Mouse (Mus musculus): ENCODE results near the gene Acadsb. TPM values are rescaled to one million over a fixed set of nuclear protein-coding genes. Genes with fewer than 3 reads are reported as not detected.
"Not testable (repeated sequence)": the region's sequence is repeated elsewhere in the genome, so short reads cannot be mapped to it uniquely, and the experiment has no call there.

The Acadsb gene
- 10 to 100 TPM; 68.8 to 71.2 TPM for total RNA-seq (2021)
- long read RNA-seq, full-length matches to known transcripts = 13 of 21 reads
- long read RNA-seq, partial matches to known transcripts = 2 of 21 reads
- long read RNA-seq, other reads (novel, unspliced or antisense) = 6 of 21 reads

- DNase-seq (ENCODE audit: low spot score in 2 of 2) = peak; percentile 98 to 99
Observed at GRCm38 (mm10) chr7:131410416-131411058, at the start of gene Acadsb, which contains the start of gene Ikzf5. Gene Acadsb (plus strand): TSS chr7:131410601. Gene Ikzf5 (minus strand): TSS chr7:131410521.

GRCm38 (mm10) chr7:131362269-131362614, 48.2 kb upstream of the Acadsb start:
- no peak for DNase-seq (ENCODE audit: low spot score in 2 of 2)

DNA sequence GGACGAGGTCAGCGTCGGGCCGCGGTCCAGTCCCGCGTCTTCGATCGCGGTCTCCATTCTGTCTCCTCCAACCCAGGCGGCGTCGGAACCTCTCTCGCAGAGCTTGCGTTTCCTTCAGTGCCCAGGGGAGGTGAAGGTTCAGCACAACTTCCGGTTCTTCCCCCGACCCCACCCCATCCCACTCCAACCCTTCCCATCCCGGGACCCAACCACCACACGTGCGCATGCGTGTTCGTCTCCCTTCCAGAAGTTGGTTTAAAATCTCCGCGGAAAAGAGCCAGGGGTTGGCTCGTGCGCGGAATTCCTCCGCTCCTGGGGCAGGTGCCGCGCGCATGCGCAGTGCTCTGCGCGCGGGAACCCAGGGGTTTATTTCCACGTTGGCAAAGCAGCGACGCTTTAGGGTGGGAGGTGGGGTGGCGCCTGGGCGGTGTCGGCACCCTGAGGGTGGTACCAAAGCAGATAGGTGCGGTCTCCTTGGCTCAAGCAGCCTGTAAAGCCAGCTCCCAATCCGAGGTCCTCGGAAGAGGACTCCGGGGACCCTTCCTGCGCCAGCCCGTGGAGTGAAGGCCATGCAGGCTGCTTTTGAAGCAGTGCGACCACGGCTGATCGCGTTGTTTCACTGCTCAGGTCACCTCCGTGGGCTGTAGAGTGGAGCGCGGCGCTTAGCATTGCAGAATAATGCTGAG, 47.6 kb upstream of the Acadsb start, which contains the start of gene 2310057M21Rik:
Gene 2310057M21Rik, minus strand, starts transcription at position 145 of the 686 bp plus-strand sequence.
- DNase-seq (ENCODE audit: low spot score in 2 of 2) = peak; percentile 91 to 94

GRCm38 (mm10) chr7:131364131-131364530, 46.3 kb upstream of the Acadsb start:
- DNase-seq (ENCODE audit: low spot score in 2 of 2) = no peak

DNA sequence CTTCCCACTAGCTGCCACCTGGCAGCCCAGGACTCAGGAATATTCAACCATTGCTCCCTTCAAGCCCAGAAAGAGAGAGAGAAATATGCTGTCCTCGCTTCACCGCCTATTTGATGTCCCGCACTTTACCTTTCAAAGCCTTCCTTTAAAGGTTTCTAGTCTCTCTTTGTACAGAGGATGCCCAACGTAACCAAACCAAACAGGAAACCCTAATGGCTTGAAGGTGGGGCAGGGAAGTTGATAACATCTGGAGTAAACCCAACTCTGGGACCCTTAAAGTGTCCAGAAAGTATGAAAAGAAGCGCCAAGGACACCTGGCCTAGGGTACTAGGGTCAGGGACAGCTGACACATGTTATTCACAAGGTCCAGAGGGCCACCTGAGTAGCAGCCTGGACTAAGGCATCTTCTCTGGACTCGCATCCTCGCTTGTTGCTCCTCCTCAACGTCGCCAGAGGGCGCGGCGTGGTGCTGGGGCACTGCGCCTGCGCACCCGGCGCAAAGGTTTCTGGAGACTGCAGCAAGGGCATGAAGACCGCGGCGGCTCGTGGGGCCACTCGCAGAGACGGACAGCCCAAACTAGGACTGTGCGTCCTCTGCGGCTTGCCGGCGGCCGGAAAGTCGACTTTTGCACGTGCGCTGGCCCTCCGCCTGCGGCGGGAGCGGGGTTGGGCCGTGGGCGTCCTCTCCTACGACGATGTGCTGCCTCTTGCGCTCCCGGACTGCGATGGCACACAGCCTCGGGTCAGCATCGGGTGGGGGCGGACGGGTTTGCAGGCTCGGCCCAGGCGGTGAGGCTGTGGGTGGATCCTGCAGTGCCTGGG, 39.5 kb upstream of the Acadsb start, which contains the start of gene Pstk:
Gene Pstk, plus strand, starts transcription at position 494 of the 822 bp plus-strand sequence.
- DNase-seq (ENCODE audit: low spot score in 2 of 2) = peak; percentile 85 to 91

DNA sequence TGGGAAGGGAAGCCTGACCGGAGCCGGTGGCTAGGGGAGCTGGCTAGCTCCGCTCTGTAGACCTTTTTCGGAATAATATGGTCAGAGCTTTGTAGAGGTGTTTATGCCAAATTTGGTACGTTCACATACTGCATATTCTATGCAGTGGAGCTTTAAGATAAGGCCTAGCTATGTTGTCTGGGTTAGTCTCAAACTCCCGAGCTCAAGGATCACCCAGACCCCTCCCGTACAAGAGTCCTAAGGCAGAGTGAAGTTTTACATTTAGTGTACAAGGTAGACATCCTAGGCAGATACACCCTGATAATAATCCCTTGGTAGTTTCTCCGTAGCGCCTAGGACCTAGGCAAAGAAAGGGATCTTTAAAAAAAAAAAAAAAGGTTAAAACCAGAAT, 38.9 kb upstream of the Acadsb start:
- no peak for DNase-seq (ENCODE audit: low spot score in 2 of 2)

DNA sequence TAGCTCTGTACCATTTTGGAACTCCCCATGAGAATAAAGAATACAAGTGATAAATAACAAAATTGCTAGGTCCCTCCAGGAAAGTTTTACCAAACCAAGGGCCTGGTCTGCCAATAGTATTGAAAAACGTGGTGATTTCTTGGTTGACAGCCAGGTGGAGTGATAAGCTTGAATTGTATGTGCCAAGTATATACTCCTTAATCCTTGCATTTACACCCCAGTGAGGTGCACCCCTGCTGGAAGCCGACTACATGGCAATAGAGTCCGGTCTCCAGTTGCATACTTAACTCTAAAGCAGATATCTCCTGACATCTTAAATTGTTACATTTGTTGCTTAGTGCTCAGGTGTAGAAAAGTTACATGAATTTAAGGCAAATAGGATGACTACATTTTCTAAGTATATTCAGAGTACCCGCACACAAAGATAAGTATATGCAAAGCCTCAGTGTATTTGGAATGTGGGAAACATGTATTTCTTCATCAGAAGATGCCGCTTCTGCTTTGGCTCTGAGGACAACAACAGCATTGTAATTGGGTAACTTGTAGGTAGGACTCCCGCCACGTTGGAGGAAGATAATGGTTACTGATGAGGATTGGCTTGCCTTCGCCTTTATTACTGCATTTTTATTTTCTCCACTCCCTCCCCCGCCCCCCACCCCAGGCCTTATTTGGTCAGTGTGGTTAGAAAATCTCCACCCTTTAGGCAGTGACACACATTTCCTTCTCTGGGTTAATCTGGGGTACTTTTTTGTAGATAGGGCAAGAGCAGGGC, 38.3 kb upstream of the Acadsb start:
- DNase-seq (ENCODE audit: low spot score in 2 of 2) = no peak

- DNase-seq (ENCODE audit: low spot score in 2 of 2) = not testable (repeated sequence)
Observed at GRCm38 (mm10) chr7:131391761-131392160, 18.6 kb upstream of the Acadsb start.

GRCm38 (mm10) chr7:131409321-131409987, 947 bp upstream of the Acadsb start:
- no peak for DNase-seq (ENCODE audit: low spot score in 2 of 2)

DNA sequence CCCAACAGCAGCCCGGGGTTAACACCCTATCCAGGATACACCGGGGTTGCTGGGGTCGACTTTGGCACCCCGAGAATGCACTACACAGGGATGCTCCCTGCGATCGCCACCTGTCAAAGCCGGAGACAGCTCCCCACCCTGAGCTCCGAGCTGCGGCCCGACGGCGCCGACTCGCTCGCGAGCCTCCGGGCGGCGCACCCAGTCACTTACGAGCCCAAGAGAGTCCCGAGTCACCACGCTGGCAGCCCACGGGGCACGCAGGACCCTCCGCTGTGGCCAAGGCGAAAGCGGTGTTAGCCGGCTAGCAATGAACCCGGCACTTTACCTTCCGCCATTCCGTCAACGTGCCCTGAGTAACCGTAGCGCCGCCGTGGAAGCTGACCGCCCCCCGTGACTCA, 414 bp upstream of the Acadsb start:
- no peak for DNase-seq (ENCODE audit: low spot score in 2 of 2)

- DNase-seq (ENCODE audit: low spot score in 2 of 2) = peak in 1 of 2 experiments; percentile 24
Observed at GRCm38 (mm10) chr7:131411221-131411940, 980 bp downstream of the Acadsb start.

- no peak for DNase-seq (ENCODE audit: low spot score in 2 of 2)
Observed at GRCm38 (mm10) chr7:131411941-131412270, 1.5 kb downstream of the Acadsb start.

GRCm38 (mm10) chr7:131416742-131417141, 6.3 kb downstream of the Acadsb start:
- not testable (repeated sequence) for DNase-seq (ENCODE audit: low spot score in 2 of 2)

DNA sequence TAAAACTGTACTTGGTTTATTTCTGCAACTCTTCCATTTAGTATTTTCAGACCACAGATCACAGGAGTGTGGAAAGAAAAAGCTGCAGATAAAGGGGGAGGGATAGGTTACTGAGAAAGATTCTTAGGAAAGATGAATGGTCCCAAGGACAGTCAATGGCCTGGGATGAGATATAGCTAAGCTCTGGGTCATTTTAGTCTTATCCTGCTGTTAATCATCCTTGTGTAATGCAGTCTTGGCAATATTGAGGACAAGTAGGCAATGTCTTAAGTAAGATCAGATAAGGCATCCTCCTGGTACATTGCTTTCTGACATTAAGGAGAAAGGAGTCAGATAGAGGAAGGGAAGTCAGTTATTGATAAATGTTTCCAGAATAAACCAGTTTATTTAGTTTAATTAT, 7.2 kb downstream of the Acadsb start:
- no peak for DNase-seq (ENCODE audit: low spot score in 2 of 2)

- DNase-seq (ENCODE audit: low spot score in 2 of 2) = no peak
Observed at GRCm38 (mm10) chr7:131424912-131425311, 14.5 kb downstream of the Acadsb start.

- DNase-seq (ENCODE audit: low spot score in 2 of 2) = no peak
Observed at GRCm38 (mm10) chr7:131427331-131427730, 16.9 kb downstream of the Acadsb start.

DNA sequence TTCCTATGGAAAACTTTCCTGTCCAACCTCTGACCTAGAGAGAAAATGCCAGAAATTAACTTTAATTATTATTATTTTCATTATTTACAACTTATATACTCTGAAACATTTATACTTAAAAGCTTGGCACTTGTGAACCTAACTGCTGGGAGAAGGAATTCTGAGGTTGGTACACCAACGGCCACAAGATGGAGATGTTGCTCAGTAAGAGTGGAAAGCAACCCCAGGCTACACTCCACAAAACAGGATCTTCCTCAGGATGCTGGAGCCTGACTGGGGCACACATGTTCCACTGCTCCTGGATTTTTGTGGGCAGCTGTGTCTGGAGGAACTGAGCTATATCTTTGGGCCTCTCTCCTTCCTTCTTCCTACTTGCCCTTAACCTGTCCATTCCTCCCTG, 21.8 kb downstream of the Acadsb start:
- DNase-seq (ENCODE audit: low spot score in 2 of 2) = peak; percentile 41 to 63

DNA sequence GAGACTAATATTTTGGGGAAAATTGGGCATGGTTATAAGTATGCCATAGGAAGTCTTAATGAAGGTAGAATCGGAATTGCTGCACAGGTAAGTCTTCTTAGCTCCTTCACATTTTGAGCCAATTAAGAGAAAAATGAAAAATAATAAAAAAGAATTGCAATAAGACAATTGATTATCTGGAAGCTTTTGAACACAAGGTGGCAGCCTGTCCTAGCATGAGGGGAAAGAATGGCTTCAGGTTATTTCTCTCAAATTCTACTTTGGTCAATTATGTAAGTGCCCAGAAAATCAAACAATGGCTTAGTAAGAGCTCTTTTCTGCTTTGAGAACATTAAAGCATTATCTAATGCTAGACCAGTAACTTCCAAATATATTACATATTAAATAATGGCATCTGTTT, 23.9 kb downstream of the Acadsb start:
- DNase-seq (ENCODE audit: low spot score in 2 of 2) = no peak

- no peak for DNase-seq (ENCODE audit: low spot score in 2 of 2)
Observed at GRCm38 (mm10) chr7:131437051-131437450, 26.6 kb downstream of the Acadsb start.

DNA sequence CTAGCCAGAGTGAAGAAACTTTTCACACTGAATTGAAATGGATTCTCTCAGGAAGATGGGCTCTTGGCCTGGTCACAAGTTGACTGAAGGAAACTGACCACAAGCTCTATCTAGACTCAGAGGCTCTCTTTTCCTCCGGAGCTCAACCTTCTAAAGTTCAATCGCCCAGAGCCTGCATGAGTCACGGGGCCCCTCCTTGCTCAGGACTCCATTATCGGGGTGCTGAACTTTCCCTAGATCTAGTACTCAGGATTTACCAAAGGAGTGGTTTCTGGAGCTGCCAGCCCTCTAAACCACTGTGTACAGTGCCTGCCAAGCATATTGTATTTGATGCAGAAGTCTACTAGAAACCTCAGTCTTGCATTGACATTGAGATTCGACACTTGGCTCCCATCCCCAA, 46.3 kb downstream of the Acadsb start:
- no peak for DNase-seq (ENCODE audit: low spot score in 2 of 2)

All from layer of hippocampus, postnatal 10 days (tissue).